Mouse (Mus musculus) testis, postnatal 10 days (tissue): ENCODE measurements at regions not wholly inside any gene's neighbourhood (a gene's known extent, or its start where the extent isn't known, plus 50 kb on each side); places are given as distances from the start of the nearest gene placed in this dataset.
"Not testable (repeated sequence)": the region's sequence is repeated elsewhere in the genome, so short reads cannot be mapped to it uniquely, and the experiment has no call there.

Experiments used
- DNase-seq: peaks from one replicate; pipeline ENCODE4 v3.0.0; 2021; ENCODE audit warnings: low spot score

DNA sequence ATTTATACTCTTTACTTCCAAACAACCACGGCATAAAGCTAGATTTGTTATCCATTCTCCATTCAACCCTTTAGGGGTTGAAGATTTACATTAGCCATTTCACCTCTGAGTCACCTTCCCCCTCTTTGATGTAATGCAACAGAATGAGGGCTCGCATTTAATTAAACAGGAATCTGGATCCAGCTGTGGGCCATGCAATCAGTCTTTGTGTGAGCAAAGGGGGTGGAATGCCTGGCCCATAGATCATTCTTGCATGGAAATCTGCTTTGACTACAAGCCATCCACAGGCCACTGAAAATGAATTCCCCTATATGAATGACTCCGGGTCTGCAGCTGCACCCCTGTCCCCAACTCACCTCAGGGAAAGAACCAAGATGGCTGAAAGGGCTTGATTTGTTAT, 574.4 kb downstream of the Cypt12 start:
- DNase-seq, result no peak

DNA sequence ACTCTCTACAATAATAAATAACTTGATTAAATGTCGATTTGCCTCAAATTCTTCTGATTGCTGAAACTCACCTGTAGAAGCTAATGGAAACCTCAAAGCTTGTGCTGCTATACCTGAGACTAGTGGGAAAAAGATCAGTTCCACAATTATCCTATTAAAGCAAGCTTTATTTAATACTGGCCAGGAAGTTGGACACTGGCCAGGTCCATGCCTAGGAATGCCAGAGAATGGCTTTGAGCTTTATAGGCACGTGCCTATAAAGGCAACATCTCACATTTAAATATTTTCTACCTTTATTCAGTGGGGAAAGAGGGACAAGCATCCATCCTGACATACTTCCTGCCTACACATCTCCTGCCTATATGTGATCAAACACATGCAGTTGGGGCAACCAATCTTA, 575.8 kb downstream of the Cypt12 start:
- no peak for DNase-seq

- DNase-seq, result no peak
These were observed 609.0 kb downstream of the Cypt12 start for GRCm38 (mm10) chr3:18557201-18557600.

DNA sequence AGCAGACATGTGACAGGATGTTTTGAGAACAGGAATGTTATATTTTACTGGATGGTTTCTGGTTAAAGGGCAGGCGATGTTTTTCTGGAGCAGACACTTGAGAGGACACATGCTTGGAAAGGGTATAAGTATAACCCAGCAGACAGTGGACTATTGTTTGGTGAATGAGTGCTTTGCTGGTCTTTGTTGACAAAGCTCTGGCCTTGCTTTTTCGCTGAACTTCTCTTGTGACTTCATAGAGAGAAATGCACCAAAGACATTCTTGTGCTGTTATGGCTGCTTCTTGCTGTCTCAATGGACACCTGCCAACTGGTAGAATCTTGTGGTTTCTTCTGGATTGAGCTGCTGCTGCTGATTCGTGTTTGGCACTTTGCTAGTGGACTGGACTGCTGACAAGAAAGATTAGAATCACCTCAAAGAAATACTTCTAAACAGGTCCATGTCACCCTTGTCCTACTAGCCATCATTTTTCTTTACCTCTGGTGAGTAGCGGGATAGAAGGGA, 612.1 kb downstream of the Cypt12 start:
- DNase-seq, result no peak

GRCm38 (mm10) chr3:18580911-18581626, 632.9 kb downstream of the Cypt12 start:
- DNase-seq, result not testable (repeated sequence)

GRCm38 (mm10) chr3:18620608-18621007, 672.4 kb downstream of the Cypt12 start:
- DNase-seq, result no peak

GRCm38 (mm10) chr3:18623831-18624304, 675.7 kb downstream of the Cypt12 start:
- DNase-seq, result peak; percentile 53

GRCm38 (mm10) chr3:18624381-18625145, 676.4 kb downstream of the Cypt12 start:
- DNase-seq, result peak; percentile 60

GRCm38 (mm10) chr3:18625395-18626328, 677.5 kb downstream of the Cypt12 start:
- DNase-seq, result peak; percentile 74

DNA sequence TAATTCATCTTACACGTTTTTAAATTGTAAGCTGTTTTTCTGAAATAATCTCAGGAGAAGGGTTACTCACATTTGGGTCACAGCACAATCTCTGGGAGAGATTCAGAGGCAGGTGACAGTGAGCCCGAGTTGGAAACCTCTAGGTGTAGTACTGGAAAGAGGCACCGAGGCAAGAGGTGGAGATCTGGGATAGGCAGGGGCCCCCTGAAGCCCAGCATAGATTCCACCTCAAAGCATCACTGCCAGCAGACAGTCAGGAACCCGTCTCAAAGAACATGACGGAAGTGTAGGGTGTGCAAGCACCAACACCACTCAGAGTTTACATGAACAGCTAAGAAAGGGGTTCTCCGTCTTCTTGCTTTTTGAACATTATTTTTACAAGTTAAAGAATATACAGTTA, 678.2 kb downstream of the Cypt12 start:
- DNase-seq, result no peak

DNA sequence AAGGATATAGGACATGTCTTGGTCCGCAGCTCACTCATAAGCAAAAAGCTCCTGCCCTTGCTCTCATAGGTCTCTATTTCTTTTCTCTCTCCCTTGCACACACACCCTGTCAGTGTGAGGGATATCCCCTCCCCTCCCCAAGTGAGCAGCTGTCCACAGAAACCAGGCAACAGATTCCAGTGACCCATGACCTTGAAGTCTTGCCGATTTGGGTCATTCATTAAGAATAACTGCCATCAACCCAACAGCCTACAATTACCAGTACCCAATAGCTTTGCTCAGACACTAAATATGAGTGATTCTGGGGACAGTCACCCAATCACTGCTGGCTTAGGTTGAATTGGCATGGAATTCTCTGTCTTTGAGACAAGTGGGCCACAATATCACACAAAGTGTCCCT, 678.6 kb downstream of the Cypt12 start:
- no peak for DNase-seq

GRCm38 (mm10) chr3:18629233-18629632, 681.0 kb downstream of the Cypt12 start:
- DNase-seq, result no peak

GRCm38 (mm10) chr3:18631601-18632000, 683.4 kb downstream of the Cypt12 start:
- no peak for DNase-seq

- no peak for DNase-seq
These were observed 686.6 kb downstream of the Cypt12 start for GRCm38 (mm10) chr3:18634855-18635254.

DNA sequence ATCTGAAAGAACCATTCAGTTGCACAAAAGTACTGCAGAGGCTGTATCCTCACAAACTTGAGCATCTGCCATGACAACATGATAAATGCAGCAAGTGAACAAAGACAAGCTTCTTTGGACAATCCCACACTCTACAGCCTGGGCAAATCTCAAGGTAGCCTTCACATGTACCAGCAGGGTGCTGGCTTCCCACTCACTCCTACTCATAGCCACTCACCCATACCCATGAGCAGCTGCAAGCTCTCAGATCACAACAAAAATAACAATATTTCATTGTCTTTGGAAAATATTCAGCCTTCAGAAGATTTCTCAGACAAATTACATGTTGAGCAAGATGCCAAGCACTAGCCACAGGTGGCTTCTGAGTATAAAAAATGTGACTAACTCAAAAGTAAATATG, 689.3 kb downstream of the Cypt12 start:
- DNase-seq, result peak; percentile 43

DNA sequence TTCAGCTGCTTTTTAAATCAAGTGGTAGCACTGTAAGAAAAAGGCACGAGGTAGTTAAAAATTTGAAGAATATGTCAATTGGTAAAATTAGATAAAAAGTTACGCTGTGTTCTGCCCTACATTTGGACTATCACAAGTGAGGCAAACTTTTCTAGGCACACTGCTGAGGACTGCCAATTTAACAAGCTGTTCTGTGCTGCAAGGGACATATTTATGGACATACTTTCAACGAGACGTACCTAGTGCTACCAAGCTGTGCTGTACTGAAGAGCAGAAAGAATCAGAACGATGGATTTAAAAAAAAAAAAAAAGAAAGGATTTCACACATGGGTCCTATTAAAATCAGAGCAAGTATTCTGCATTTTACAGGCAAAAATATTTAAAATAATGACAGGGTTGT, 692.1 kb downstream of the Cypt12 start:
- no peak for DNase-seq

DNA sequence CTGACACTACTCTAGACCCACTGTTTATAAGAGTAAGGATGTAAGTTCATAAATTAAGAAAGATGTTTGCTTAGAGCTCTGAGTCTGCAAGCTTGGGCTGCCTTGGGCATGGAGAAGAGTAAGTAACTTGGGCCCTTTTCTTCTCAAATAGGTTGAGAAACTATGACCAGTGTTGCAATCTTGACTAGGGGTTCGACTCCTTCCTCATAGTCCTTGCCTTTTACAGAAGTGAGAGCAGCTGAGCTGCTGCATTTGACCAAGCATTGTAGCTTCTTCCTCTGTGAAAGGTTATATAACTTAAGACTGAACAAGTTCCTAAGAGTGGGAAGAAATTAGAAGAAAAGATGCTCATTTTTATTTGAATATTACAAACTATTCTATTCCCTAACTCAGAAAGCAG, 693.5 kb downstream of the Cypt12 start:
- DNase-seq, result no peak

DNA sequence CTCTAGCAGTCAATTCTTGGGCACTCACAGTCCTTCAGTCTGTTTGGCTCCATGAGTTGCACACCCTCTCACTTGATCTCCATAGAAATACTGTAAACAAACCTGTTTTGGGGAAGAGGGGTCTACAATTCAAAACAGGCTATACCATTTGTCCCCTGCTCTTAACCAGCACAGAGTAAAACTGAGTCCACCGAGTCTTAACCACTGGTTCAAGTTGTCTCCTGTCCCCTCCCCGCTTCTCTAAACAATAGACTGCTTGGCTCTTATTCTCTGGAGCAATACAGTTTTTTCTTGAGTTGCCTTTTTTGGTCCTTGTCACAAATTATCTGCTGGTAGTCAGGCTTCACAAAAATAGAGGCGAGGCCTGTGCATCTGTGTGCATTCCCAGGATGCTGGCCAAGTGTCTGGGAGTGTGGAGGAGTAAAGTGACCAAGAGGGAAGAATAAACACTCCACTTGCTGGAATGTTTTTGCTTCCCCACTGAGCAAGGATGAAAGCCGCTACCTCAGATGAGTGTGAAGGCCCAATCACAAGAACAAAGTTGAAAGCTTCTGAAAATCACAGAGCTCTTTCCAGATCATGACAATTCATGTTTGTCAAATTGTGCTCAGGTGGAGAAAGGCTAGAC, 695.3 kb downstream of the Cypt12 start:
- no peak for DNase-seq

DNA sequence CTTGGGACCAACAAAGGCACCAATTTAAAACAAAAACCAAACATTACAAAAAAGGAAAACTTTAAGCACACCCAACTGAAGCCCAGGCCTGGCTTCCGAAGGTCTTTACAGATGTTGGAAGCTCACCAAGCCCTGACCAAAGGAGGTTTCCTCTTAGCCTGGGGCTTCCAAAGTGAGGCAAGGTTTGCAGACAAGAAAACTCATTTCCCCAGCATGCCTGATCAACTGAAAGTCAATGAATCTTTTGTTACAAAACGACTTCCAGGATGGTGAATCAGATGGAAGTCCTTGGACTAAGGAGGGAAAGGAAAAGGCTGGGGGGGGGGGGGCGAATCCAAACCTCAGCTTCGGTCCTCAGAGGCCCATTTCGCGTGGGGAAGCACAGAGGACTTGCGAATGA, 697.3 kb downstream of the Cypt12 start:
- DNase-seq, result no peak

DNA sequence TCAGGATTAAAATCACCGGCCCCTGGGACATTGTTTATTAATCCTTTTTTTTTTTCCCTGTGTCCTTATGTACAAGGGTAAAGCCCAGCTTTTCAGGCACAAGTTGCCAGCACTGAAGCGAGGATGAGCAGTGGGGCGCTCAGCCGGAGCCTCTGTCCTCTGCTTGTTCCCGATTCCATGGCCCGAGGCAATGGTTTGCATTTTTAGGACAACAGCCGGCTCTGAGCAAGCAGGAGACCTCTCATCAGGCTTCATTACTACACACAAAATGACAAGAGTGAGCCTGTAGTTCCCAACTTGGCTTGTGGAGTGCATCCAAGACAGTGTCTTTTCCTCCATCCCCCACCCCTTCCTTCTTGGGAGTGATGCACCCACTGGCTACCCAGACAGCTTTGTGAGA, 697.7 kb downstream of the Cypt12 start:
- DNase-seq, result no peak

DNA sequence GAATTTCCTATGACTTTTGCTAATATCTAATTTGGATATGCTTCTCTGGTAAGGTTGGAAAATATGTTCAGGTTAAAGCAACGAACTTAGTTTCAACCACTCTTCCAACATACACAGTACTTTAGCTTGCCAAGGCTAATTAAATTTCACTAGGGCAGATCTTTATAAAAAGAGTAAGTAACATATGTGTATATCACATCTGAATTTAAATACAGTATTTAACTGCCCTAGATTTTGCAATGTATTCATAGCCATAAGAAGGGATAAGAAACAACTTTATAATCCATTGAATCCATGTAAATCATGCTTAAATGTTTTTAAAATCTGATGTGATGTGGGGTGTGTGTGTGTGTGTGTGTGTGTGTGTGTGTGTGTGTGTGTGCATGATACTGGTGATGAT, 705.3 kb downstream of the Cypt12 start:
- no peak for DNase-seq

- no peak for DNase-seq
These were observed 717.5 kb downstream of the Cypt12 start for GRCm38 (mm10) chr3:18665738-18666137.
